In genomic region chr1:60823006-60823665, GRCm38 (mm10) we compare ENCODE assay signal across 8 mouse cellular contexts.
DNase-seq lines count a peak whose midpoint lies in the region; ATAC-seq lines count a peak whose summit lies in the region.

No protein-coding gene starts in this region.

- no peak for ATAC-seq in midbrain, embryonic 11.5 days (ENCODE audit: low FRiP score)

- H3K27ac ChIP-seq in embryonic facial prominence, embryonic 10.5 days (replicated peaks) = no peak overlapping the region
- no peak overlapping the region for H3K27ac ChIP-seq in midbrain, embryonic 11.5 days (ENCODE audit: low read depth, low read length)

- H3K36me3 ChIP-seq in embryonic facial prominence, embryonic 10.5 days (replicated peaks) = no peaks in the 10 kb centered on the region
- H3K36me3 ChIP-seq in midbrain, embryonic 11.5 days (ENCODE audit: control insufficient read depth, insufficient read depth, low read length) = no peaks in the 10 kb centered on the region

- H3K27me3 ChIP-seq in embryonic facial prominence, embryonic 10.5 days (replicated peaks; ENCODE audit: low read depth, poor library complexity, severe bottlenecking) = no peaks in the 10 kb centered on the region
- H3K27me3 ChIP-seq in midbrain, embryonic 11.5 days (ENCODE audit: control insufficient read depth, insufficient read depth, low read length) = no peaks in the 10 kb centered on the region

- no peak overlapping the region for H3K4me3 ChIP-seq in embryonic facial prominence, embryonic 10.5 days
- H3K4me3 ChIP-seq in midbrain, embryonic 11.5 days (ENCODE audit: low read depth, low read length) = no peak overlapping the region

- H3K9ac ChIP-seq in midbrain, embryonic 11.5 days (ENCODE audit: low read length) = no peak overlapping the region

- H3K4me1 ChIP-seq in embryonic facial prominence, embryonic 10.5 days = peaks cover 3% of the 10 kb centered on the region; the same call in 1 of the 2 replicates
- no peaks in the 10 kb centered on the region for H3K4me1 ChIP-seq in midbrain, embryonic 11.5 days (ENCODE audit: control insufficient read depth, insufficient read depth, low read length)

- peak; percentile 40 for DNase-seq in urinary bladder, adult 2 months (ENCODE audit: low spot score)
- DNase-seq in urinary bladder, postnatal 10 days (ENCODE audit: low spot score) = no peak
- peak; percentile 79 for DNase-seq in adrenal gland, postnatal 14 days
- peak; percentile 52 for DNase-seq in embryonic facial prominence, embryonic 10.5 days (ENCODE audit: low spot score)
- peak; percentile 57 for DNase-seq in kidney, postnatal 10 days
- DNase-seq in lung, adult 18-20 months = peak; percentile 64 to 72
- DNase-seq in spleen, adult 18-20 months = peak; percentile 40 to 64
- no peak for DNase-seq in midbrain, embryonic 11.5 days (ENCODE audit: low spot score, missing footprints)

- H3K4me2 ChIP-seq in midbrain, embryonic 11.5 days = no peak overlapping the region

- no peaks in the 10 kb centered on the region for H3K9me3 ChIP-seq in embryonic facial prominence, embryonic 10.5 days
- H3K9me3 ChIP-seq in midbrain, embryonic 11.5 days (ENCODE audit: control insufficient read depth, low read length) = no peaks in the 10 kb centered on the region

- WGBS in embryonic facial prominence, embryonic 10.5 days = 61% methylated on average over 8 of the region's 8 CpGs
- 61% methylated on average over 8 of the region's 8 CpGs for WGBS in midbrain, embryonic 11.5 days

Comparison
In these comparisons a context has a peak if more than half of its experiments do, and no peak if none do; other contexts are left out.
1. DNase-seq: peak in urinary bladder, adult 2 months (single experiment), adrenal gland, postnatal 14 days (single experiment), embryonic facial prominence, embryonic 10.5 days (single experiment), kidney, postnatal 10 days (single experiment), lung, adult 18-20 months (2 of 2) and spleen, adult 18-20 months (2 of 2); none in urinary bladder, postnatal 10 days (single experiment) and midbrain, embryonic 11.5 days (single experiment).